Mouse (Mus musculus) liver, adult 2 months (tissue): Measurements from ENCODE around the gene Numb.

Experiments
- CTCF ChIP-seq: fragments of 200-500 bp; IDR thresholded peaks from 2 replicates; pipeline ENCODE4 v1.5.1; 2011; ENCODE audit warnings: low read depth, low read length, control low read depth
- POLR2A ChIP-seq: fragments of 200-500 bp; IDR thresholded peaks from 2 replicates; pipeline ENCODE4 v1.6.1; 2011; ENCODE audit warnings: low read length, control low read depth; ENCODE audit not compliant: insufficient read depth; ENCODE audit errors: extremely low read depth

- TF ChIP-seq POLR2A, result no peak
- TF ChIP-seq CTCF, result no peak
Observed at GRCm38 (mm10) chr12:83811901-83812300, 109.8 kb downstream of the Numb start.
